Mouse (Mus musculus) left cerebral cortex, postnatal 25 days (tissue): Measurements from ENCODE around the gene Myo3b. TPM values are rescaled to one million over a fixed set of nuclear protein-coding genes. Genes with fewer than 3 reads are reported as not detected.
A peak's percentile ranks its signal among the peaks of the same experiment; 100 is the strongest.

ENCODE experiments used
- DNase-seq, 2 experiments: peaks; one replicate each; pipeline ENCODE4 v3.0.0; 2022; ENCODE audit warnings: low spot score in 2 of 2, mixed read lengths in 1 of 2
- intact Hi-C: fragments of 180-260 bp; cut with DNase I; formaldehyde crosslinking; loops from one replicate; pipeline ENCODE4 v1.15.1; 2025
- total RNA-seq, 2 experiments: library from RNA; stranded (reverse); gene quantifications; 2 replicates each; pipeline ENCODE4 v1.2.3; 2021

Gene Myo3b
- total RNA-seq, 2 experiments from 2014 or later: 0.71 to 1.2 TPM

DNA sequence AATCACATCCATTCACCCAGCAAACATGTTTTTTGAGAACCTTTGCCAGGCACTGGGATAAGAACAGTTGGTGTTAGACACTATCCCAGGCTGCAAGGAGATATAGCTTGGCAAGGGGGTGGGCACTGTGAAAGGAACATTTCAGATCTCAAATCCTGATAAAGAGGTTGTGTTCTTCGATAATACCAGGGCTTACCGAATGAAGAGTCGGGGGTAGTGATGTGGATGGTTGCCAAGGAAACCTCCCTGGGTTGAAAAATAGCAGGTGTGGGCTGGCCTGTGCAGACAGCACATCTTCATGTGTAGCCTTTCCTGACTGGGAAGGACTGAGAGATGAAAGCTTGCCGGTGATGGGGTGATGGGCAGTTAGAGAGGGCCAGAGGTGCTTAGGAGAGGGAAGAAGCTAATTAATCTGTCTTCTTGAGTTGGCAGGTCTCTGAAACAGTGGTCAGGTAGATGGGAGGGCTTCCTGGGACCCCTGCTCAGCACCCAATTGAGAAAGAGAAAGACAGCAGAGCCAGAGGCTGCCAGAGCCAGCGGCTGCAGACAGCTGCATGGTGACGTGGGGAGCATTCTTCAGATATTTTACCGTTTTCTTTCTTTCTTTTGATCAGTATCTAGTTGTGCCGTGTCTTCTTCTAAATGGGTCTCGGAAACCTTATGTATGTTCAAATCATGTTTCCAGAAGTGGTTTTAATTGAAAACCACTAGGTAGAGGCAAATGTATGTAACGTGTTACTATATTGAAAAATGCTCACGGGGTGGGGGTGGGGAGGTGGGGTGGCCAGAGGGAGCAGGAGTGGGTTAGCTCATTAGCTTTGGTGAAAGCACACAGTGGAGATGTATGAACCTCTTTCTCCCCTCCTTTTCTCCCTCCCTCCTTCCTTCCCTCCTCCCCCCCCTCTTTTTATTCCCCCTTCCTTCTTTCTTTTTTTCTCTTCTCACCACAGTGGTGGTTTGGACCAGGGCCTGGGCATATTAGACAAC is 21.7 kb downstream of the Myo3b start:
- peak; percentile 40 to 55 for DNase-seq
- intact Hi-C loops: no loop called here

DNA sequence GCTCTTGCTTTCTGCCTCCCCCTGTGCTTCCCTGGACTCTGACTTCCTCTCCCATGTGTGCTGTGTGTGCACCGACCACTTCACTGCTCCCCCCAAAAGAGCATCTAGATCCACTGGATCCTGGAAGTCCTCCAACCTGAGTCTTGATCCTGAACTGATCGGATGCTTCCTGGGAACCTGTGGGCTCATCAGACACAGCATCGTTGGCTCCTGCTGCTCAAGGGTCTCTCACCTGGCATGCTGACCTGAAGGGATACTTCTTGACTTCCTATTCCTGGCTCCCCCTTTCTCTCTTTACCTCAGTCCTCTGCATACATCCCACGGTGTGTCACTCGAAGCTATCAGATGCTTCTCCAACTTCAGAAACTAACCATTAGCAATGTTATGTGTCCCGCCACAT is 26.2 kb downstream of the Myo3b start:
- intact Hi-C loops: no loop called here
- DNase-seq: no peak

DNA sequence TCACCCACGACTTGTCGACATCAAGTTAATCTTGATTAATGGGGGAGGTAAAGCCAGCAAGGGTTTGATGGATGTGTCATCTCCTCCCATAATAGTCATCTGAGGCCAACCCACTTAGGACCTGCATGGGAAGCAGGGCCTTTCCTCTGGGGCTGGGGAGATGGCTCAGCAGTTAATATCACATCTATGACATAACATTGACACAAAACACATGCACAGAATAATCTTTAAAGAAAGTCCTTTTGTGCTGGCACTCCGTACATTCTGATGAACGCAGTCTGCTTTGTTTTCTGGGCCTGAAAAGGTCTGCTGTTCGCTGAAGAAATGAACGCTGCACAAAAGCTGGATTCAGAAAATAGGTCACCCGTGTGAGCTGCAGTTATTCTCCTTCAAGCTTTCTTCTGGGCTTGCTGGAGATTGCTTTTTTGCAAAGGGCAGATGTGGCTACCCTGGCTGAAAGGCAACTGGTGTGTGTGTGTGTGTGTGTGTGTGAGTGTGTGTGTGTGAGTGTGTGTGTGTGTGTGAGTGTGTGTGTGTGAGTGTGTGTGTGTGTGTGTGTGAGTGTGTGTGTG is 26.9 kb downstream of the Myo3b start:
- intact Hi-C loops: no loop called here

DNA sequence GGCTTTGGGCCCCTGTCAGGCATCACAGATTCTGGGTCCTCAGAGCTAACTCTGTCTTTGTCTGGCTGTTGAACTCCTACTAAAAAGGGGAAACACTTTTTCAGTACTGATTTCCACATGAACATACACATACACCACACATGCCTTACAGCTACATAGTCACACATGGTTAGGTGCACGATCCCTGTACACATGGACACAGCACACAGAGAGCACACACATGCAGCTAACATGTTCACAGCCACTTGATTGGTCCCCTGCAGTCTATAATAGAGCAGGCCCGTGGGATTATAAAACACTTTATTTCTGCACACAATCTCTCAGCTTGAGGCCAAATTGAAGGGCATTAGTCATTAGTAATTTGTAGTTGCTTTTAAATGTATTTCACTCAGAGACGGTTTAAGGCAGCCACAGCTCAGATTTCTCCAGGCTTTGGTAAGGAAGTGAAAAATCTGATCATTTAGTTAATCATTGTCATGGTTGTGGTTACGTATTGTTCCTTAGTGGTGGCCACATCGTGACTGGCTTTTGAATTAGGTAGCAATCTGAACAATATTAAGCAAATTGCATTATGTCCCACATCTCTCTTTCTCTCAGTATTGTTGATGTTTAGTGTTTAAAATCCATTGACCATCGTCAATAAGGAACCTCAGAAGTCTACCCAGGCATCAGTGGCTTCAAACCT is 27.6 kb downstream of the Myo3b start:
- intact Hi-C loops: no loop called here
- no peak for DNase-seq

More for the DNA sequence above, 26.9 kb downstream of the Myo3b start:
- DNase-seq: no peak

DNA sequence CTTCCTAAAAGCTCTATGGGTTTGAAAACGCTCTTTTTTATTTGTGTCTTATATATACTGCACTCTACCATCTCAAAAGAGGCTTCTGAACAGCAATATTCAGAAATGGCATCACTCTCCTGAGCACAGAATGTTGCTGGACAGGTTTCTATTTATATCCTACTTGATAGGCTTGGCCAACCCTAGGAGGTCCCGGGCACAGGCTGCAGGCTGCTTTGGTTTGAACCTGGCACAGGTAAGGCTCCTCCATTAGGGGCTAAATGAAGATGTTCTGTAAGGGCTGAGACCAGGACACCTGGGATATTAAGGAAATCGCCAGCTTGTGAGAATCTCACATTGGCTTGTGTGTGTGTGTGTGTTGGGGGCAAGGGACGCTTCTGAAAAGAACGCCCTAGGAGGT is 30.9 kb downstream of the Myo3b start:
- DNase-seq: no peak
- intact Hi-C loops: no loop called here

DNA sequence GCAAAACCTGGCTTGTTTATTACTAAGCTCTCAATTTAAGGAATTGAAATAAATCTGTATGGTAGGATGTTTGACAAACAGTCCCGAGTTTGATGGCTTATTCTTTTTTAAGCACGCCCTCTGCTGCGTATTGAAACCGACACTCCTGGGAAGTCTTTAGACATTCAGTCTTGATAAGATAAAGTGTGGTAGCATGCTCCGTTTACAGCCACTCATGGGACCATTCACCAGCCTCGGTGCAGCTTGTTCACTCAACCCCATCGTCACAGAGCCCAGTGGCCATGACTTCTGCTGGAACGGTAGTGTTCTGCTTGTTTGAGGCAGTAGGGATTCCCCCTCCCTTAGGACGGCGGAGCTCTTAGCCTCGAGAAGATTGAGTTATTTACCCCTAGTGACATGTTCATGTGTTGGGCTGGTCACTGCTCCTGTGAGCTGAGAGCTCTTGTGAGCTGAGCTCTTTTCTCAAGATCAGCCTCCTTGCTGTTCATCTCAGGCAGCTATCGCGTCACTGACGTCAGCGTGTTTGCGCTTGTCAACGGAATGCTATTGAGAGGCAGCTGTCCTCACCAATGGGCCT is 44.6 kb downstream of the Myo3b start:
- no peak for DNase-seq
- intact Hi-C loops: no loop called here

DNA sequence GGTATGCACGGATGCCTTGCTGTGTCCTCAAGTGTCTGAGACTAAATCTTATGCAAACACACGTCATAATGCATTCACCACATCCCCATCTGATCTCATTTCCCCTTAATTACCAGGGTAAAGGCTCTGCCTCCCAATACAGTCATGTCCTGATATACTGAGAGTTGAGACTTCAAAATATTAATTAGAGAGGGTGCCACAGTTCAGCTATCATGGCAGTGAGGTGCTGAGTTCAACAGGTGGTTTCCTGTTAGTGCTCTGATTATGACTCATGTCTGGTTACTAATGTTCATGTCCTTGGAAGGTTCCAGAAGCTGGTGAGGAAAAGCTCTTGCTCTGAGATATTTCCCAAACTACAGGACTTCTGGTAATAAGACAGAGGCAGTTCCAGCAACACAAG is 52.3 kb downstream of the Myo3b start:
- no peak for DNase-seq
- intact Hi-C loops: no loop called here

DNA sequence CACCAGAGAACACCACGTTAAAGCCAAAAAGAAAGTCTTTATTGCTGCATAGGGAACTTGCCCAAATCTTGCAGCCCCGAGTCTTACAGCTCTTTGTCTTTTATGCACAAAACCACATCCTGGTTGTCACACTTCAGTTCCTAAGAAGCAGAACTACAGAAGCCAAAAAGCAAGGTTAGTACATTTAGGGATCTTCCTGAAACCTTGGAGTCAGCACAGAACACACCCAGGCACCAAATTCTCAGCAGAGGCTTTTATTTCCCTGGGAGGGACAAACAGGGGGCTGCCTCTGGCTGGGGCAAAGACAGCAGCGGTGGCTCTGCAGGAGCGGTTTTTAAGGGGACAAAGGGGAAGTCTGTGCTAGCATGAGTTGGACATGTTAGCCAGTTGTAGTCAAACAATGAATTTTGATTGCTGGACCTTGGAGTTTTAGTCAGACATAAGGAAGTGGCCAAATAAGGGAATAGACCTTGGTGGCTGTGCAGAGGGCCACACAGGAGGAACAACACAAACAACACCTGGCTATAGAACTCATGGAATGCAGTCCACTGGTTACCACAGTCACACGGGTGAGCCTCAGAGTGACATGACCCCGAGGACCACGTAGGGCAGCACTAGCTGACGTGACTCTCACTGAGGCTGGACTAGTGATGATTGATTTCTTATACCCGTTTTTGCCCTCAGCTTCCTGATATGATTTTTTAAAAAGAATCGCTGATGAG is 53.0 kb downstream of the Myo3b start:
- DNase-seq: no peak
- intact Hi-C loops: no loop called here

DNA sequence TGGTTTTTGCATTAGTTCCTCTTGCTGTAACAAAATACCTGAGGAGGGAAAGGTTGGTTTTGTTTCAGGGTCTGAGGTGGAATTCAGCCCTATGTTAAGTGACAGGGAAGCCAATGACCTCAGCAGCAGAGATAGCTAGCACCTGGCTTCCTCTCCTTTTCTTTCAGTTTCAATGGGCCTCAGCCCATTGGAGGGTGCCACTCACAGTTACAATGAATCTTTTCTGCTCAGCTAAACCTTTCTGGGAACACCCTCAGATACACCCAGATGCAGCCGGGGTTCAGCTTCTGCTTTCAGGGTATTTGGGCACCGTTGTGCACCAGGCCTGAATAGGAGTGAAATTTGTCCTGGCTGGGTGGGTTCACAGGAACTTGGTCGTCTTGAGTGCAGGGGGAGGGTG is 53.7 kb downstream of the Myo3b start:
- no peak for DNase-seq
- intact Hi-C loops: no loop called here

DNA sequence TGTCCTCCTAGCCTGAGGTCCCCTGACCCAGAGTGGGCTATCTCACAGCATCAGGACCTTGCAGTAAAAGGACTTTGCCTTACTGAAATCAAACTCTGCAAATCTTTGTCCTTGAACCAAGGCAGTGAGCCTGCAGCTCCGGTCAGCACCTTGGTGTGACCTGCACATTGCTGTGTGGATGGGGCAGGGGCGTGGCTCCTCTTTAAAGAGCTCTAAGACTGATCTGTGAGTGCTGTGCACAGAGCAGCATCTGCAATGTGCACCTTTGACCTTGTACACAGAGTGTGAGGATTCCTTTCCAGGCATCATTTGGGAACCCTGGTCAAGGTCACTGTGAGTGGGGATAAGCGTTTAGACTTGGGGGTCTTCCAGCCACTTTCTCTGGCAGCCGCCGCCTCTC is 55.5 kb downstream of the Myo3b start:
- intact Hi-C loops: no loop called here
- DNase-seq: no peak

DNA sequence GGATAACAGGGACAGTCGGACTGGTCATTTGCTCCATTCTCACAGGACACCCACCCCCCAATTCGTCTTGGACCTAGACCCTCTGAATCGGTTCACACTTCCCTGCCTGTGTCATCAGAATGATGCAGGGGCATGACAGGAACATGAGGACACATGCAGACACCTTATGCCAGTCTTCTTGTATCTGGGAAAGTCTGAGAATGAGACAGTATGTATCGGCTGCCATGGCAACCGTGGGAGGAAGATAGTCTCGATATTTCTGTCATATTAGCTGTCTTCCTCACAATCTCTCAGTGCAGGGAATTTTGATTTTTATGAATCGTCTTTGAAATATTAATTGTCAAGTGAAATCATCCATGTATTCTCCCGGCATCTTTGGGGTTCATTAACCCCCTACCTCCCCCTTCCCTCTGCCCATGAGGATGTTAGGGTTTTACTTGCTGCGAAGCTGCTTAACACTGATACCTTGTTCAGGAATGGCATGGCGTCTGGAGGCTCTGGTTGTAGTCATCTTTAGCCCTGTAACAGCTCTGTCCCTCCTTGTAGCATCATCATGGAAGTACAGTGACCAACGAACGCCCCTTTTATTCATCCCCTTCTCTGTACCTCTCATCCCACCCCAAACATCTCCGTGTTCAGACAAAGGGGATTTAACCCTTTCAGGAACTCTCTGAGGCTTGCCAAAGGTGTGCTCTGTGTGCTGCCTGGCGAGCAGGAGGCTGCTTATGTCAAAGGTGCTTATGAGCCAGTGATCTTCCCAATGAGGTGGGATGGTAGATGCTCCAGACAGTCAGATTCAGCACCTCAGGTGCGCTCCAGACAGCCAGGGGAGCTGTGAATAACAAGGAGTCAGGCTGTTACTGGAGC is 58.5 kb downstream of the Myo3b start:
- intact Hi-C loops: no loop called here
- peak; percentile 74 to 78 for DNase-seq

DNA sequence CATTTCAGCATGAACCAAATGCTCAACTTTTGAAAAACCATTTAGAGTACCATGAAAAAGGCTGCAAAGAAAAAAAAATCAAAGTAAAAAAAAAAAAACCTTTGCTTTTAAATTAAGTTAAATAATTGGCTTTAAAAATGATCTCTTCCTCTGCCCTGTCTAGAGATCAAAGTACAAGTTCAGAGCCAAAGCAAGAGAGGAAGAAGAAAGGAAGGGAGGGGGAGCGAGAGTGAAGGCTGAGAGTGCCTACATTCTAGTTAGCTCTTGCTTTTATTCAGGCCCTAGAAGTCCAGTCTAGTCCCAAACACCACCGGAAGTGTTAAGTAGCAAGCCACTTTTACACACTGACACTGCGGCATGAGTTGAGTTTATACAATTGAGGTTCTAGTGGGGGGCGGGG is 60.5 kb downstream of the Myo3b start:
- no peak for DNase-seq
- intact Hi-C loops: no loop called here

DNA sequence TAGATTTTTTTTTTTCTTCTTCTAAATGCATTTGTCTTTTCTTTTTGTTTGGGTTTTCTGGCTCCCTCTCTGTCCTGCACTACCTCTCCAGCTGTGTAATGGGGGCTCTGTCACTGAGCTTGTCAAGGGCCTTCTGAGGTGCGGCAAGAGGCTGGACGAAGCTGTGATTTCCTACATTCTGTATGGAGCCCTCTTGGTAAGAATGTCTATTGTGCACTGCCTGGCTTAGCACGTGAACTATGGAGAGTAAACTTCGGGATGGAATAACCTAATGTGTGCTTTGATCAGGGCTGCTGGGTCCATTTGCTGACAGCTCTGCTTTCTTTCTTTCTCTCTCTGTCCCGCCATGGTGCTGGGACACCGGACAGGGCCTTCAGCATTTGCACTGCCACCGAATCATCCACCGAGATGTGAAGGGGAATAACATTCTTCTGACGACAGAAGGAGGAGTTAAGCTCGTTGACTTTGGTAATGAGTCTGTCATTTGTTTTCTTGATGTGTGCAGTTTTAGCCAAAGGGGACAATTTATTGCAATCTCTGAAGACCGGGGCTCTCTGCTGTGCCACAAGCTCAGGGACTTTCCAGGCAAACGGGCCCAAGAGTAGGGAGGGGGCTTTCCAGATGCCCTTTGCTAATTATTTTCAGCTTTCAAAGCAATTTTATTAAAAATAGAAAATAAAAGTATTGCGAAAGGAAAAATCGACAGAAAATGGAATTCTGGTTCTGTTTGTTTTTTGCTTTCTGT is 66.5 kb downstream of the Myo3b start:
- intact Hi-C loops: no loop called here

DNA sequence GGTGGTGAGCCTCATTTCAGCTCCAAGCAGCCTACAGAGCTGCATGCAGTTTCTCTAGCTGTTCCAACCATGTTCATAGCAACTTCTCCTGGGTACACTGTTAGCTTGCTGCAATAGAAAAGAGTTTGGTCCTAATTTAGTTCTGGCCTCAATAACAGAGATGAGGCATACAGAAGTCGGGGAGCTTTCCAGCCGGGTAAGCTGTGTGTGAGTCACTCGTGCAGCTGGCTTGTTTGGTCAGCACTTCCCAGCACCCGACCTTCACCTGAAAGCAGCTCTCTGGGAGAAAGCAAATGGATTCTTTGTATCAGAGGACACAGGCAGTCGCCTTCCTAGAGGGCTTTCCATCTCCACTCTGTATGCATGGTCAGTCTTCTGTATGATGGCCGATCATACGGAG is 70.1 kb downstream of the Myo3b start:
- intact Hi-C loops: no loop called here
- peak in 1 of 2 experiments; percentile 58 for DNase-seq

More for the DNA sequence above, 66.5 kb downstream of the Myo3b start:
- DNase-seq: no peak

DNA sequence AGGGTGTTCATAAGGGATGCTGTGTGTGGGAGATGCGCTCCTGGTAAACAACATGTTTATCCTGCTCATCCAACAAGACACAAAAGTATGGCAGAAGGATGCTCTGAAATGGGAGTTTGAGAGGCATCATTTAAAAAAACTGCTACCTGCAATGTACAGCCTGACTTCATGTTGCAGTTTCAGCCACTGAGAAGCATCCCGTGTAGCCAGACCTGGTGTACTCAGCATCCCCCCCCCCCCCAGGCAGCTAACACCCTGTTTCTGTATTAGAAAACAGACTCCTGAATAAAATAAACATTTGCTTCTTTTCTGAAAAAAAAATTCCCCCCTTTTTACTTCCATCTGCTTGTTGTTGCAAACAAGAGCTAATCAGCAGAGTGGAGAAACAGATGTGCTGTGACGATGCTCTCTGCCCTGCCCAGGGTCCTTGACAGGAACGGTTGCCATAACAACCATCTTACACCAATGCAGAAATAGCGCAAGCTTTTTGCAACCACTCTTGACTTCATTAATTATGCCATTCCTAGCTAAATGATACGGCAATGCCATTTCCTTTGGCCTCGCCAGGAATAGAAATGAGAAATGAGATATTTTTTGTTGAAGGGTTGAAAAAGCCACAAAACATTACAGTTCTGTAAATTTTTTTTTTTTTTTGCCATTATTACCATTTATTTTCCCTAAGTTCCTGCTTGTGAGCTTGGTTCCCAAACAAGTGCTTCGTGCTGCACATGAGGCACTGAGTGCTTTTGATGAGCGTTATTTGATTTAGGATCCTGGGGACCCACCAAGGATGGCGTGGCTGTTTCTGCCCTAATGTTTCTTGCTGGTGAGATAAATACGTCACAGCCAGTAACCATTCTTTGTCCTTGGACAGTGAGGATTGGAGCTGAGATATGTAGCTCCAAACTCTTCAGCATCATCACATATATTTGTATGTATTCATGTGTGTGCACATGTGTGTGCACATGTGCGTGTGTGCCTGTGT is 75.2 kb downstream of the Myo3b start:
- DNase-seq: no peak
- intact Hi-C loops: loop anchor here (10.0 kb wide), 1 partner anchor 479 kb away; no protein-coding TSS in a partner anchor

DNA sequence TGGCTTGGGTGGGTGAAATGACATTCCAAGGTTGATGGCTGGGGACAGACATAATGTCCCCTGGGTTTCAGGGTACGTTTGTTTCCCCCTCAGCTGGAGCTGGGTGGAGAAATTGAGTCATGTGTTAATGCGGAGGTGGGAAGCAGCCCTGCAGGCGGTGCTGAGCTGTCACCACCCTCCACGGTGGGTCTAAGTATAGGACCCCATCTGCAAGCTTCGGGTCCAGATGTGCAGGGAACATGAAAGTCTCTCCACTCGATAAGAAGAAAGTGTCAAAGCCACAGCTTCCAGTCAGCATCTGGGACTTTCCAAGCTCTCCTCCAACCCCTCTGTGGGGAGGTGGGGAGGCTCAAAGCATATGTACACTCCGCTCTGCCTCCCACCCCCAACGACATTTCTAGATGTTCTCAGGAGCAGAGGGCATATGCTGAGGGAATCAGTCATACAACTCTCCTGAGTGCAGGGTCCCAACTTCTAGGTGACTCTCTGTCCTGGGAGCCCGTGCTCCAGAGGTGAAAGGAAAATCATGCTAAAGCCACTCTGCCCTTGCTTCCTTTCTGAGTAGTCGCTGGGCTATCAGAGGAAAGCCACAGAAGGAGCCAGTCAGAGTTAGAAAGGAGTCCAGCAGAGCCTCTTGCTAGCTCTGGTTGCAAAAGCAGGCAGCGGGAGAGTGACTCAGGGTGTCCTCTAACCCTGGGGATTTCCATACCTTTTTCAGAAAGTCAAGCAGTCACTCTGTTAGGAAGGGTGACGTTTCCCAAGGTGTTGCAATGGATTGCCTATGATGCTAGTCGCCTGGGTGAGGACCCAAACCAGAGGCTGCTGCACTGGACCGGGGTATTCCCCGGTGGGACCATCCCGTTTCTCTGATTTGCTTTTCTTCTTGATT is 79.7 kb downstream of the Myo3b start:
- no peak for DNase-seq
- intact Hi-C loops: loop anchor here (10.0 kb wide), 1 partner anchor 484 kb away; no protein-coding TSS in a partner anchor
